Mouse (Mus musculus) kidney, embryonic 16.5 days (tissue): ENCODE measurements around the gene 1700024P04Rik. TPM values are rescaled to one million over a fixed set of nuclear protein-coding genes. Genes with fewer than 3 reads are reported as not detected.
"Not testable (repeated sequence)": the region's sequence is repeated elsewhere in the genome, so short reads cannot be mapped to it uniquely, and the experiment has no call there.

Experiments used
- ATAC-seq: fragments of 200-750 bp; cut with Nextera tagmentation; 2 replicates; pipeline ENCODE4 v1.8.0; 2017; ENCODE audit warnings: moderate TSS enrichment; ENCODE audit not compliant: low FRiP score, low TSS enrichment
- H3K27ac ChIP-seq: fragments of 300-500 bp; sonication (generic); 2 replicates; pipeline ENCODE4 v1.5.1; 2014; ENCODE audit warnings: low read length
- H3K27me3 ChIP-seq: fragments of 300-500 bp; sonication (generic); 2 replicates; pipeline ENCODE4 v1.6.1; 2014; ENCODE audit warnings: low read length, control low read depth, mixed read lengths; ENCODE audit not compliant: insufficient read depth
- H3K36me3 ChIP-seq: fragments of 300-500 bp; sonication (generic); 2 replicates; pipeline ENCODE4 v1.6.1; 2014; ENCODE audit warnings: low read length, control low read depth, mixed read lengths; ENCODE audit not compliant: insufficient read depth
- H3K4me1 ChIP-seq: fragments of 300-500 bp; sonication (generic); 2 replicates; pipeline ENCODE4 v1.6.1; 2014; ENCODE audit warnings: low read length, control low read depth, mixed read lengths; ENCODE audit not compliant: insufficient read depth
- H3K4me2 ChIP-seq: fragments of 300-500 bp; sonication (generic); replicated peaks from 2 replicates; pipeline ENCODE4 v1.6.1; 2014; ENCODE audit warnings: low read depth, low read length
- H3K4me3 ChIP-seq: fragments of 300-500 bp; sonication (generic); 2 replicates; pipeline ENCODE4 v1.5.1; 2014; ENCODE audit warnings: mild to moderate bottlenecking, low read length
- H3K9ac ChIP-seq: fragments of 300-500 bp; sonication (generic); replicated peaks from 2 replicates; pipeline ENCODE4 v1.6.1; 2014; ENCODE audit warnings: low read length
- H3K9me3 ChIP-seq: fragments of 300-500 bp; sonication (generic); 2 replicates; pipeline ENCODE4 v1.6.1; 2016; ENCODE audit warnings: low read length, control low read depth
- WGBS: fragments of 180-500 bp; shearing (Covaris S2); extraction: QIAGEN DNeasy Blood & Tissue Kit; methylation state at CpG from one replicate; pipeline ENCODE4 v1.1.7; 2014; 5-methylcytosine and 5-hydroxymethylcytosine counted together
- polyA plus RNA-seq: library from polyadenylated mRNA; unstranded; fragments of >200 nt; fragmentation: Nextera tagmentation; extraction: Ambion mirVana; gene quantifications from 2 replicates; pipeline ENCODE4 v1.2.1, GENCODE M21; 2015

The 1700024P04Rik gene
- polyA plus RNA-seq, 1 experiment from 2014 or later: not detected

GRCm38 (mm10) chr13:99012891-99013290 is 28.5 kb upstream of the 1700024P04Rik start:
- H3K4me3 ChIP-seq: no peak overlapping the region
- no peak overlapping the region for H3K9ac ChIP-seq
- H3K27ac ChIP-seq: no peak overlapping the region
- WGBS: 67% methylated on average over 5 of the region's 5 CpGs
- peaks cover 6% of the 10 kb centered on the region; the same call in 1 of the 2 replicates for H3K4me1 ChIP-seq
- no peak for ATAC-seq
- no peak overlapping the region for H3K4me2 ChIP-seq
- H3K9me3 ChIP-seq: no peaks in the 10 kb centered on the region
- no peaks in the 10 kb centered on the region for H3K36me3 ChIP-seq
- no peaks in the 10 kb centered on the region for H3K27me3 ChIP-seq

GRCm38 (mm10) chr13:99008013-99008412 is 23.6 kb upstream of the 1700024P04Rik start:
- Histone ChIP-seq H3K4me2 (no peak overlapping the region), H3K4me3 (no peak overlapping the region), H3K9ac (no peak overlapping the region), H3K27ac (no peak overlapping the region), H3K9me3 (peaks cover 12% of the 10 kb centered on the region), H3K4me1 (peaks cover 6% of the 10 kb centered on the region; the same call in 1 of the 2 replicates), H3K36me3 (no peaks in the 10 kb centered on the region), H3K27me3 (no peaks in the 10 kb centered on the region)
- 88% methylated on average over 5 of the region's 5 CpGs for WGBS
- no peak for ATAC-seq

- H3K4me1 ChIP-seq: no peaks in the 10 kb centered on the region
- no peak for ATAC-seq
- H3K27ac ChIP-seq: no peak overlapping the region
- no peak overlapping the region for H3K4me2 ChIP-seq
- H3K36me3 ChIP-seq: no peaks in the 10 kb centered on the region
- no peak overlapping the region for H3K9ac ChIP-seq
- peaks cover 17% of the 10 kb centered on the region for H3K9me3 ChIP-seq
- no peak overlapping the region for H3K4me3 ChIP-seq
- WGBS: 93% methylated on average over 17 of the region's 17 CpGs
- no peaks in the 10 kb centered on the region for H3K27me3 ChIP-seq
These were observed 22.2 kb upstream of the 1700024P04Rik start for GRCm38 (mm10) chr13:99006389-99007099.

DNA sequence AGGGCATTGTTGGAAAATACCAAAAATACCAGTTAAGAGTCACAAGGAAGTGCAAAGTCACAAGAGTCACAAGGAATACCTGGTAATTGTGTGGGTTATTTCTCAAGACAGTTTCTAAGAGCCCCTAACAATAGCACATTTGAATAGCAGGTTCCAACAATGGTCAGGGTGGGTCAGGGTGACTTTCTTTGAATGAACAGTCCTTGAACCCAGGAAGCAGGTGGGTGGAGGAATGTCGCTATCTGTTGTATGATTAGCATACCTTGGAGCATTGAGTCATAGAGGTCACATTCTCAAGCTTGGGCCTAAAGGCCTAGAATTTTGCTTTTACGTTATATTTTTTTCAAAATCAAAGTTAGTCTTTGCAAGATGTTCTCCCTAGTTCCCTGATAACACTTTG is 17.3 kb upstream of the 1700024P04Rik start:
- peaks cover 24% of the 10 kb centered on the region for H3K9me3 ChIP-seq

DNA sequence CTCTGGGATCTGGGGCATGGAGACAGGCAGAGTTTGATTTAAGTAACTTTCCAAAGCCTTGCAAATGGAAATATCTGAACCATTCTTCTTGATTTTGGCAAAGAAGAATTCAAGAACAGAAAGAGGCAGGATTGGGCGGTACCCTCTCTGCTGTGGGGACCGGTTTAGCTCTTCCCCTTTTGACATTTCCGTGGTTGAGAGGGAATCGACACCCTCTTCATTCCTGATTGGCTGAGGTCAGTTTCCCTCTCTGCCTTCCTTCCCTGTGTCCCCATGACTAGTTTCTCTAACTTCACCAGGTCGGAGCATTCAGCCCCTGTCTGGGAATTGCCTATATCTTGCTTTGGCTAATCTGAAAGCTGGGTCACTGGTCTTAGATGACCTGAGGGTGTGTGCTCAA is 12.7 kb upstream of the 1700024P04Rik start:
- Histone ChIP-seq H3K36me3 (no peaks in the 10 kb centered on the region), H3K4me3 (no peak overlapping the region), H3K9me3 (peaks cover 11% of the 10 kb centered on the region), H3K4me2 (no peak overlapping the region), H3K9ac (no peak overlapping the region), H3K27me3 (no peaks in the 10 kb centered on the region), H3K27ac (no peak overlapping the region), H3K4me1 (no peaks in the 10 kb centered on the region)
- 61% methylated on average over 5 of the region's 5 CpGs for WGBS
- ATAC-seq: no peak

More for the DNA sequence above, 17.3 kb upstream of the 1700024P04Rik start:
- H3K4me1 ChIP-seq, H3K4me3 ChIP-seq, H3K36me3 ChIP-seq, H3K27me3 ChIP-seq, H3K9ac ChIP-seq, H3K27ac ChIP-seq, ATAC-seq, H3K4me2 ChIP-seq: not testable (repeated sequence)
- WGBS: 96% methylated on average over 2 of the region's 2 CpGs

DNA sequence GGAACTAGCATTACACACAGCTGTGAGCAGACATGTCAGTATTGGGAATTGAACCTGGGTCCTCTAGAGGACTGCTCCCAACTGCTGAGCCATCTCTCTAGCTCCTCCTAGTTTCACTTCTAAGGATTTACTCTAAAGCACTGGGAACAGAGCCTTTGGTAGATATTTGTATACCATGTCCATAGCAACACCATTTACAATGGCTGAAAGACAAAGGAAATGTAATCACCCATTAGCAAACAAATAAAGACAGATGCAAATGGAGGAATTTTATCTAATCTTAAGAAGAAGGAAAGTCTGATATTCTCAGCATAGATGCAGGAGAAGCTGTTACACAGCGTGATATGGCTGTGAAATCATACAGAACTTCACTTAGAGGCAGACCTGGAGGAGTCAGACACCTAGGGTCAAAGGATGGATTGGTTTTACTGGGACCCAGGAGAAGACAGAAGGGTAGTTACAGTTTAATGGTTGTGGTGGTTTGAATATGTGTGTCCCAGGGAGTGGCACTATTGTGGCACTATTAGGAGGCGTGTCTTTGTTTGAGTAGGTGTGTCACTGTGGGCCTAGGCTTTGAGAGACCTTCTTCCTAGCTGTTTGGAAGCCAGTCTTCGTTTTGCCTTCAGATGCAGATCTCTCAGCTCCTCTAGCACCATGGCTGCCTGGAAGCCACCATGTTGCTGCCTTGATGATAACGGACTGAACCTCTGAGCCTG is 7.1 kb downstream of the 1700024P04Rik start:
- no peaks in the 10 kb centered on the region for H3K36me3 ChIP-seq
- no peaks in the 10 kb centered on the region for H3K4me1 ChIP-seq
- H3K4me2 ChIP-seq: no peak overlapping the region
- H3K9me3 ChIP-seq: peaks cover 4% of the 10 kb centered on the region; the same call in 1 of the 2 replicates
- ATAC-seq: no peak
- no peak overlapping the region for H3K4me3 ChIP-seq
- WGBS: 89% methylated on average over 4 of the region's 4 CpGs
- H3K9ac ChIP-seq: no peak overlapping the region
- H3K27ac ChIP-seq: no peak overlapping the region
- no peaks in the 10 kb centered on the region for H3K27me3 ChIP-seq

GRCm38 (mm10) chr13:98976022-98976421 is 8.3 kb downstream of the 1700024P04Rik start:
- H3K4me3 ChIP-seq, H3K9me3 ChIP-seq, H3K4me1 ChIP-seq, H3K9ac ChIP-seq, H3K36me3 ChIP-seq, H3K4me2 ChIP-seq, H3K27me3 ChIP-seq, ATAC-seq, H3K27ac ChIP-seq: not testable (repeated sequence)
- WGBS: 83% methylated on average over 3 of the region's 3 CpGs

- no peak overlapping the region for H3K27ac ChIP-seq
- H3K4me1 ChIP-seq: peaks cover 5% of the 10 kb centered on the region; the same call in 1 of the 2 replicates
- no peak overlapping the region for H3K4me3 ChIP-seq
- 63% methylated on average over 3 of the region's 3 CpGs for WGBS
- no peak overlapping the region for H3K4me2 ChIP-seq
- H3K9ac ChIP-seq: no peak overlapping the region
- peaks cover 4% of the 10 kb centered on the region; the same call in 1 of the 2 replicates for H3K9me3 ChIP-seq
- no peaks in the 10 kb centered on the region for H3K27me3 ChIP-seq
- no peak for ATAC-seq
- H3K36me3 ChIP-seq: no peaks in the 10 kb centered on the region
These were observed 12.3 kb downstream of the 1700024P04Rik start for GRCm38 (mm10) chr13:98972090-98972489.

DNA sequence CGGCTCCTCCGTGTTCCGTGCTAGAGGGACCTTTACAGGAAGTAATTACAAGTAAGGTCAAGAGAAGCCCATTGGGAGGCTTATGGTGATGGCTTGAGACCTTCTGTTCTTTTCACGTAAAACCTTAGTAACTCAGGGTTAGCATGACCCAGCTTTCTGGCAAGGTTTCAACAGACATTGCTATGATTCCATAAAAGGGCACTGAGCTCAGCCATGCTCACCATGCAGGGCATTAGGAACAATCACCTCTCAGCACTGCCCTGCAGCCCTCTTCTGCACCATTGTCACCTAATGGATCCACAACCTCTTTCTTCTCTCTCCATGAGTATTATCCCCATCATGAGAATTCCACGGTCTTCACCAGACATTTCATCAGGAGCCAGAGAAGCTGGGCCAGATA is 12.7 kb downstream of the 1700024P04Rik start:
- Histone ChIP-seq H3K27me3 (no peaks in the 10 kb centered on the region), H3K4me3 (no peak overlapping the region), H3K36me3 (no peaks in the 10 kb centered on the region), H3K9ac (no peak overlapping the region), H3K4me1 (peaks cover 5% of the 10 kb centered on the region; the same call in 1 of the 2 replicates), H3K4me2 (no peak overlapping the region), H3K27ac (no peak overlapping the region), H3K9me3 (peaks cover 4% of the 10 kb centered on the region; the same call in 1 of the 2 replicates)
- 50% methylated on average over 5 of the region's 5 CpGs for WGBS
- no peak for ATAC-seq

DNA sequence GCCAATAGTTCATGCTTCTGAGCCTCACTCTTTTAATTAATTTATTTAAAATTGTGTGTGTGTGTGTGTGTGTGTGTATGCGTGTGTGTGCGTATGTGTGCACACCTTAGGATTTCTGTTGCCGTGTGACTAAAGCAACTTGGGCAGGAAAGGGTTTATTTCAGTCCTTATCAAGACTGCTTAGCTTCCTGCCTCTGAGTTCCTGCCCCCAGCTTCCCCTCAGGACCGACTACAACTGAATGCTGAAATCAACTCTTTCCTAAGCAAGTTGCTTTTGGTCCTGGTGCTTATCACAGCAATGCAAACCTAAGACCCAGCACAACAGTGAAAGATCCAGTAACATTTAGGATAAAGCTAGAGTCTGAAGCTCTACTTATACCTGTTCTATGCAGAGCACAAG is 15.8 kb downstream of the 1700024P04Rik start:
- H3K36me3 ChIP-seq: no peaks in the 10 kb centered on the region
- H3K9ac ChIP-seq: no peak overlapping the region
- no peak for ATAC-seq
- 65% methylated on average over 4 of the region's 4 CpGs for WGBS
- H3K27me3 ChIP-seq: no peaks in the 10 kb centered on the region
- no peaks in the 10 kb centered on the region for H3K9me3 ChIP-seq
- no peak overlapping the region for H3K4me2 ChIP-seq
- peaks cover 5% of the 10 kb centered on the region; the same call in 1 of the 2 replicates for H3K4me1 ChIP-seq
- H3K27ac ChIP-seq: 0 out of 2 replicates have a peak overlapping the region, but pooled peaks have one; percentile 24
- no peak overlapping the region for H3K4me3 ChIP-seq
